In genomic region chr1:68832101-68832500, GRCm38 (mm10) we compare ENCODE assay signal across 23 mouse cellular contexts.
DNase-seq lines count a peak whose midpoint lies in the region; ATAC-seq lines count a peak whose summit lies in the region.
"Had no signal": no experiment of that assay in that cellular context is flagged by ENCODE, and none has a peak within 500 bp of the region (broad histone marks: within the 10 kb centered on the region; RNA-seq: fewer than 3 reads in every experiment).

No protein-coding gene starts in this region.

- ATAC-seq in embryonic facial prominence, embryonic 14.5 days (ENCODE audit: low read depth): no peak
- ATAC-seq in midbrain, embryonic 16.5 days: no peak
- ATAC-seq in midbrain, embryonic 11.5 days (ENCODE audit: low FRiP score): peak; percentile 36
- ATAC-seq: activated CD4-positive, CD25-positive, alpha-beta regulatory T cell, adult 4 months; inflammation-experienced regulatory T-cells, adult 6 months had no signal

- H3K27ac ChIP-seq in embryonic facial prominence, embryonic 14.5 days (replicated peaks; ENCODE audit: low read depth, low read length): no peak overlapping the region
- H3K27ac ChIP-seq in embryonic facial prominence, embryonic 10.5 days (replicated peaks): no peak overlapping the region
- H3K27ac ChIP-seq in midbrain, embryonic 10.5 days (replicated peaks): 0 out of 2 replicates have a peak overlapping the region, but pooled peaks have one; percentile 55
- H3K27ac ChIP-seq in midbrain, embryonic 16.5 days (ENCODE audit: low read length): no peak overlapping the region
- peak overlapping the region; percentile 30; the same call in 1 of the 2 replicates for H3K27ac ChIP-seq in midbrain, embryonic 11.5 days (ENCODE audit: low read depth, low read length)
- H3K27ac ChIP-seq: gastrocnemius, adult 2 months; hindbrain, embryonic 13.5 days; kidney, postnatal 0 days; stomach, embryonic 15.5 days had no signal

- H3K27me3 ChIP-seq in embryonic facial prominence, embryonic 14.5 days (replicated peaks; ENCODE audit: control insufficient read depth, insufficient read depth, low read length): no peaks in the 10 kb centered on the region
- H3K27me3 ChIP-seq in embryonic facial prominence, embryonic 10.5 days (replicated peaks; ENCODE audit: low read depth, poor library complexity, severe bottlenecking): no peaks in the 10 kb centered on the region
- H3K27me3 ChIP-seq in midbrain, embryonic 10.5 days (ENCODE audit: low read depth, poor library complexity, severe bottlenecking): no peaks in the 10 kb centered on the region
- H3K27me3 ChIP-seq in midbrain, embryonic 16.5 days (ENCODE audit: control insufficient read depth, insufficient read depth, low read depth, low read length): no peaks in the 10 kb centered on the region
- no peaks in the 10 kb centered on the region for H3K27me3 ChIP-seq in midbrain, embryonic 11.5 days (ENCODE audit: control insufficient read depth, insufficient read depth, low read length)
- H3K27me3 ChIP-seq: CH12.LX; hindbrain, embryonic 13.5 days; stomach, embryonic 15.5 days had no signal

- peak; percentile 36 for DNase-seq in embryonic facial prominence, embryonic 14.5 days (ENCODE audit: low spot score)
- DNase-seq in embryonic facial prominence, embryonic 10.5 days (ENCODE audit: low spot score): no peak
- DNase-seq in midbrain, embryonic 10.5 days (ENCODE audit: low spot score): no peak
- no peak for DNase-seq in midbrain, embryonic 11.5 days (ENCODE audit: low spot score, missing footprints)
- no peak for DNase-seq in yolk sac, embryonic 10.5 days (ENCODE audit: low spot score)
- no peak for DNase-seq in layer of hippocampus, adult 11-12 months (ENCODE audit: low spot score)
- DNase-seq: B cell, adult 2 months; cerebellum, adult 11-12 months; gastrocnemius, adult 2 months; kidney, adult 2 months; lung, adult 18-20 months; lung, postnatal 14 days; right cerebral cortex, postnatal 25 days; thymus, postnatal 25 days had no signal

- no peak overlapping the region for H3K9ac ChIP-seq in embryonic facial prominence, embryonic 14.5 days (ENCODE audit: low read depth, low read length)
- H3K9ac ChIP-seq in midbrain, embryonic 16.5 days (ENCODE audit: low read depth, low read length): no peak overlapping the region
- no peak overlapping the region for H3K9ac ChIP-seq in midbrain, embryonic 11.5 days (ENCODE audit: low read length)
- H3K9ac ChIP-seq: hindbrain, embryonic 13.5 days; stomach, embryonic 15.5 days had no signal

- no peak overlapping the region for H3K4me3 ChIP-seq in embryonic facial prominence, embryonic 14.5 days (ENCODE audit: low read depth, low read length)
- no peak overlapping the region for H3K4me3 ChIP-seq in embryonic facial prominence, embryonic 10.5 days
- H3K4me3 ChIP-seq in midbrain, embryonic 10.5 days: no peak overlapping the region
- no peak overlapping the region for H3K4me3 ChIP-seq in midbrain, embryonic 16.5 days (ENCODE audit: low read depth, low read length)
- no peak overlapping the region for H3K4me3 ChIP-seq in midbrain, embryonic 11.5 days (ENCODE audit: low read depth, low read length)
- H3K4me3 ChIP-seq: gastrocnemius, adult 2 months; hindbrain, embryonic 13.5 days; stomach, embryonic 15.5 days had no signal

- H3K4me1 ChIP-seq in embryonic facial prominence, embryonic 14.5 days (ENCODE audit: control insufficient read depth, insufficient read depth, low read length): no peaks in the 10 kb centered on the region
- no peaks in the 10 kb centered on the region for H3K4me1 ChIP-seq in embryonic facial prominence, embryonic 10.5 days
- peaks cover 39% of the 10 kb centered on the region for H3K4me1 ChIP-seq in midbrain, embryonic 10.5 days
- H3K4me1 ChIP-seq in midbrain, embryonic 16.5 days (ENCODE audit: control insufficient read depth, insufficient read depth, low read length): peaks cover 3% of the 10 kb centered on the region; the same call in 1 of the 2 replicates
- H3K4me1 ChIP-seq in midbrain, embryonic 11.5 days (ENCODE audit: control insufficient read depth, insufficient read depth, low read length): peaks cover 10% of the 10 kb centered on the region
- H3K4me1 ChIP-seq: stomach, embryonic 15.5 days had no signal

- no peak overlapping the region for H3K4me2 ChIP-seq in embryonic facial prominence, embryonic 14.5 days (ENCODE audit: low read depth, low read length)
- no peak overlapping the region for H3K4me2 ChIP-seq in midbrain, embryonic 16.5 days (ENCODE audit: low read length)
- no peak overlapping the region for H3K4me2 ChIP-seq in midbrain, embryonic 11.5 days
- H3K4me2 ChIP-seq: hindbrain, embryonic 13.5 days; liver, embryonic 11.5 days; stomach, embryonic 15.5 days had no signal

- no peaks in the 10 kb centered on the region for H3K36me3 ChIP-seq in embryonic facial prominence, embryonic 14.5 days (ENCODE audit: control insufficient read depth, insufficient read depth, low read length)
- no peaks in the 10 kb centered on the region for H3K36me3 ChIP-seq in embryonic facial prominence, embryonic 10.5 days (replicated peaks)
- H3K36me3 ChIP-seq in midbrain, embryonic 10.5 days: no peaks in the 10 kb centered on the region
- no peaks in the 10 kb centered on the region for H3K36me3 ChIP-seq in midbrain, embryonic 16.5 days (ENCODE audit: control insufficient read depth, insufficient read depth, low read length)
- no peaks in the 10 kb centered on the region for H3K36me3 ChIP-seq in midbrain, embryonic 11.5 days (ENCODE audit: control insufficient read depth, insufficient read depth, low read length)
- H3K36me3 ChIP-seq: G1E; hindbrain, embryonic 13.5 days; stomach, embryonic 15.5 days had no signal

- H3K9me3 ChIP-seq in embryonic facial prominence, embryonic 14.5 days (ENCODE audit: control insufficient read depth, low read length): peaks cover 3% of the 10 kb centered on the region; the same call in 1 of the 2 replicates
- H3K9me3 ChIP-seq in embryonic facial prominence, embryonic 10.5 days: no peaks in the 10 kb centered on the region
- peaks cover 7% of the 10 kb centered on the region; the same call in 1 of the 2 replicates for H3K9me3 ChIP-seq in midbrain, embryonic 10.5 days (replicated peaks)
- no peaks in the 10 kb centered on the region for H3K9me3 ChIP-seq in midbrain, embryonic 16.5 days (replicated peaks; ENCODE audit: control insufficient read depth, low read length, poor library complexity, severe bottlenecking)
- H3K9me3 ChIP-seq in midbrain, embryonic 11.5 days (ENCODE audit: control insufficient read depth, low read length): no peaks in the 10 kb centered on the region; the same call in 1 of the 2 replicates
- H3K9me3 ChIP-seq: G1E; hindbrain, embryonic 13.5 days; stomach, embryonic 15.5 days had no signal

Comparison
In these comparisons a context has a peak if more than half of its experiments do, and no peak if none do; other contexts are left out.
1. H3K27ac ChIP-seq: peak in midbrain, embryonic 10.5 days (single experiment) and midbrain, embryonic 11.5 days (single experiment); none in embryonic facial prominence, embryonic 14.5 days (single experiment), embryonic facial prominence, embryonic 10.5 days (single experiment) and midbrain, embryonic 16.5 days (single experiment).